Mouse (Mus musculus) lung, embryonic 14.5 days (tissue): ENCODE results near the gene Rpl28. TPM values are rescaled to one million over a fixed set of nuclear protein-coding genes. Genes with fewer than 3 reads are reported as not detected.
"Not testable (repeated sequence)": the region's sequence is repeated elsewhere in the genome, so short reads cannot be mapped to it uniquely, and the experiment has no call there.

Source experiments
- ATAC-seq: fragments of 200-750 bp; cut with Nextera tagmentation; 2 replicates; pipeline ENCODE4 v1.8.0; 2017; ENCODE audit warnings: mild to moderate bottlenecking, moderate TSS enrichment, moderate library complexity; ENCODE audit not compliant: insufficient read depth
- DNase-seq: peaks from one replicate; pipeline ENCODE4 v3.0.0-alpha.2; 2015
- H3K27ac ChIP-seq: fragments of 300-500 bp; sonication (generic); 2 replicates; pipeline ENCODE4 v1.5.1; 2014; ENCODE audit warnings: low read depth, mild to moderate bottlenecking, moderate library complexity
- H3K27me3 ChIP-seq: fragments of 300-500 bp; sonication (generic); 2 replicates; pipeline ENCODE4 v1.6.1; 2014; ENCODE audit warnings: low read length, control low read depth; ENCODE audit not compliant: insufficient read depth
- H3K36me3 ChIP-seq: fragments of 300-500 bp; sonication (generic); 2 replicates; pipeline ENCODE4 v1.6.1; 2014; ENCODE audit warnings: control low read depth; ENCODE audit not compliant: insufficient read depth
- H3K4me1 ChIP-seq: fragments of 300-500 bp; sonication (generic); 2 replicates; pipeline ENCODE4 v1.6.1; 2014; ENCODE audit warnings: antibody characterized with exemption, control low read depth; ENCODE audit not compliant: insufficient read depth
- H3K4me2 ChIP-seq: fragments of 300-500 bp; sonication (generic); 2 replicates; pipeline ENCODE4 v1.6.1; 2014; ENCODE audit warnings: mild to moderate bottlenecking
- H3K4me3 ChIP-seq: fragments of 300-500 bp; sonication (generic); 2 replicates; pipeline ENCODE4 v1.5.1; 2014; ENCODE audit warnings: low read depth, low read length
- H3K9ac ChIP-seq: fragments of 300-500 bp; sonication (generic); 2 replicates; pipeline ENCODE4 v1.6.1; 2014
- H3K9me3 ChIP-seq: fragments of 300-500 bp; sonication (generic); 2 replicates; pipeline ENCODE4 v1.6.1; 2016; ENCODE audit warnings: low read depth, low read length, control low read depth
- CTCF ChIP-seq: IDR thresholded peaks from 2 replicates; pipeline ENCODE4 v1.5.1; 2016; ENCODE audit warnings: antibody characterized with exemption, low read depth
- WGBS: fragments of 180-500 bp; shearing (Covaris S2); extraction: QIAGEN DNeasy Blood & Tissue Kit; methylation state at CpG from one replicate; pipeline ENCODE4 v1.1.7; 2014; 5-methylcytosine and 5-hydroxymethylcytosine counted together
- polyA plus RNA-seq: library from polyadenylated mRNA; unstranded; fragments of >200 nt; fragmentation: Nextera tagmentation; extraction: Ambion mirVana; gene quantifications from 2 replicates; pipeline ENCODE4 v1.2.1, GENCODE M21; 2014

Gene Rpl28
- polyA plus RNA-seq, 1 experiment from 2014 or later, result 294 TPM

DNA sequence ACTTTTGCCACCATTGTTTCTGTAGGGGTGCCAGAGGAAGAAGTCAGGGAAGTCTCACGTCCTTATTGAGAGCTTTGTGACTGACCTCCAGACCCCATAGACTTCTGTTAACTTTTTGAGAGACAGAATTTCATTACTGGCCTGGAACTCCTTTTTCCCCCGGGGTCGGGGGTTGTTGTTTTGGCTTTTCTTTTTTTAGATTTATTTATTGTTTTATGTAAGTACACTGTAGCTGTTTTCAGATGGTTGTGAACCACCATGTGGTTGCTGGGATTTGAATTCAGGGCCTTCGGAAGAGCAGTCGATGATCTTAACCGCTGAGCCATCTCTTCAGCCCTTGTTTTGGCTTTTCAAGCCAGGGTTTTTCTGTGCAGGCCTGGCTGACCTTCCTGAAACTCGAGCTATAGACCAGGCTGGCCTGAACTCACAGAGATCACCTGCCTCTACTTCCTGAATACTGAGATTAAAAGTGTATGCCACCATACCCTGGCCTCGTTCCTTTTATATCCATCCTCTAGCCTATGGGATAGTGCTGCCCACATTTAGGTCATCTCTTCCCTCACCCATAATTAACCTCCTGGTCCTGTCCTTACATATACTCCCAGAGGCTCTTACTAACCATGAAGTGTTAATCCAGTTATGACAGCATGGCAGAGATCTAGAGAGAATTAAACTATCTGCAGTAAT, 20.6 kb downstream of the Rpl28 start:
- DNase-seq (no peak), ATAC-seq (no peak)
- Histone ChIP-seq H3K27me3 (no peaks in the 10 kb centered on the region), H3K9ac (peak overlapping the region; percentile 61), H3K4me3 (peak overlapping the region; percentile 85), H3K36me3 (peaks cover 30% of the 10 kb centered on the region), H3K4me2 (peak overlapping the region; percentile 82), H3K4me1 (peaks cover 23% of the 10 kb centered on the region), H3K9me3 (no peaks in the 10 kb centered on the region), H3K27ac (peak overlapping the region; percentile 91)
- no peak for TF ChIP-seq CTCF
- WGBS, result 17% methylated on average over 8 of the region's 8 CpGs

DNA sequence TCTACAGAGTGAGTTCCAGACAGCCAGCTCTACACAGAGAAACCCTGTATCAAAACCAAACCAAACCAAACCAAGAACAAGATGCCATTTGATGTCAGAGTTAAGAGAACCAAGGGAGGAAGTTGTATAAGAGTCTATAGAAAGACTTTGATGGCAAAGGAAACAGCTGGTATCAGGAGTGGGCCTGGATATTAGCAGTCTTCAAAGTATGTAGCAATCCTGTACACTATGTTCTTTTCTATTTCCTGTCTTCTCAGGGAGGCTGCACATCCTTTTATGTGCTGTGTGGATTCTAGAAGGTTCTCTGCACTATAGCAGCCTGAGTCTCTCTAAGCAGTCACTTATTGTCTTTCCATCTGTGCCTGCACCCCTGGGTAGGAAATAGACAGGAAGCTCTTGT, 23.9 kb downstream of the Rpl28 start:
- TF ChIP-seq CTCF, result no peak
- H3K9me3 ChIP-seq, result no peaks in the 10 kb centered on the region
- H3K9ac ChIP-seq, result no peak overlapping the region
- no peak overlapping the region for H3K4me3 ChIP-seq
- no peak overlapping the region for H3K27ac ChIP-seq
- H3K4me2 ChIP-seq, result no peak overlapping the region
- ATAC-seq (no peak), DNase-seq (no peak)
- peaks cover 6% of the 10 kb centered on the region; the same call in 1 of the 2 replicates for H3K4me1 ChIP-seq
- H3K36me3 ChIP-seq, result no peaks in the 10 kb centered on the region
- H3K27me3 ChIP-seq, result no peaks in the 10 kb centered on the region

DNA sequence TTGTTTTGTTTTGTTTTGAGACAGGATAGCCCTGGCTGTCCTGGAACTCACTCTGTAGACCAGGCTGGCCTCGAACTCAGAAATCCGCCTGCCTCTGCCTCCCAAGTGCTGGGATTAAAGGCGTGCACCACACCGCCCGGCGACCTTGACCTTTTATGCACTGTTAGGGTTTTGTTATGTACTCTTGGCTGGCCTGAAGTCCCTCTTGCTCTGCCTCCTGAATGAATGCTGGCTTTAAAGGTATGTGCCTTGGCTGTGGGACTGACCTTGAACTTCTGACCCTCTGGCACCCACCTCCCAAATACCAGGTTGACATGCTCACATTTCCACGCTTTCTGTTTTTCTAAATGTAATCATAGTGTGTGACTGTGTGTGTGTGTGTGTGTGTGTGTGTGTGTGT, 28.3 kb downstream of the Rpl28 start:
- H3K36me3 ChIP-seq, H3K9me3 ChIP-seq, H3K27ac ChIP-seq, H3K4me2 ChIP-seq, H3K27me3 ChIP-seq, DNase-seq, H3K4me1 ChIP-seq, H3K4me3 ChIP-seq, ATAC-seq, H3K9ac ChIP-seq: not testable (repeated sequence)
- WGBS, result 90% methylated on average over 7 of the region's 7 CpGs

DNA sequence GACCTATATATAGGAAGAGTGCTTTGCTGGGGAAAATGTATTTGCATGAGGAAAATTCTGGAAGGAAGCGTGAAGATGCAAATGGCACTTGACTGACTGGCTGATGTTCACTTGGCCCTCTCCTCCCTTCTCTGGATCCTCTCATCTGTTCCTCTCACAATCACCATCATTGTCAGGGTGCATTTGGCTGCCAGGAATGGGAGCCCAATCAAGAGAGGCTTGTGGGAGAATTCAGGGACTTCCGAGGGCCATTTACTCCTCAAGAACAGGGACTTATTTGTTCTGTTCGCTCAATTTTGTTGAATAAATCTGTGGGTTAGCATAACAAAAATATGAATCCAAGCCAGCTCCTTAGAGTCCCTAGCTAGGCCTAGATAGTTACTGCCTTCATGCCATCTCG, 29.0 kb downstream of the Rpl28 start:
- H3K4me3 ChIP-seq, result no peak overlapping the region
- H3K9ac ChIP-seq, result no peak overlapping the region
- 65% methylated on average over 4 of the region's 4 CpGs for WGBS
- peak overlapping the region; percentile 67 for H3K27ac ChIP-seq
- no peaks in the 10 kb centered on the region for H3K9me3 ChIP-seq
- ATAC-seq (no peak), DNase-seq (no peak)
- H3K36me3 ChIP-seq, result no peaks in the 10 kb centered on the region
- TF ChIP-seq CTCF, result no peak
- no peak overlapping the region for H3K4me2 ChIP-seq
- H3K4me1 ChIP-seq, result no peaks in the 10 kb centered on the region
- H3K27me3 ChIP-seq, result no peaks in the 10 kb centered on the region

DNA sequence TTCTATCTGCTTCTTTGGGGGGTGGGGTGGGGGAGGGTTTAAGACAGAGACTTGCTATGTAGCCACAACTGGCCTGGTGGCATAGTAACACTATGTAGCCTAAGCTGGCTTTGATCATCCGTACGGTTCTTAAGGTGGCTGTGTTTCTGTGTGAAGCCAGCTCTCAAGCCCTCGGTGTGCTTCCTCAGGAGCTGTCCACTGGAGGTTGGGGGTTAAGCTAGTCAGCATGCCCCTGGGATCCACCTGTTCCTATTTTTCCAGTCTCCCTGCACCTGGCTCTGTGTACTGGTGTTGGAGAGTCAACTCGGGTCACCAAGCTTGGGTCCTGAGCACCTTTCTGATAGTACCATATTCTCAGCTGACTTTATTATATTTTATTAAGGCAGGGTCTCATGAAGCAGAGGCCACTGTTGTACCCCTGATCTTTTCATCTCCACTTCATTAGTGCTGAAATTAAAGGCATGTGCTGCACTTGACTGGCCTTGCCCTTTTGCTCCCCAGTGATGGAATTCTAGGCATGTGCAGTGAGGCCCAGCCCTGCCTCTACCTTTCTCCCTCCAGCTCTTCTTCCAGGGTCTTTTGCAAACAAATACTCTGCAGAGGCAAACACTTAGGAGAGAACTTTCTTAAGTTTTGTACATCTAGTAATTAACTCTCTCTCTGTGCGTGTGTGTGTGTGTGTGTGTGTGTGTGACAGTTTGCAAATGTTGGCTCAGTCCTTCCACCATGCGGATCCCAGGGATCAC, 29.7 kb downstream of the Rpl28 start:
- Histone ChIP-seq H3K27ac (peak overlapping the region; percentile 67), H3K36me3 (no peaks in the 10 kb centered on the region), H3K27me3 (no peaks in the 10 kb centered on the region), H3K9ac (no peak overlapping the region), H3K4me1 (no peaks in the 10 kb centered on the region), H3K9me3 (no peaks in the 10 kb centered on the region), H3K4me3 (no peak overlapping the region), H3K4me2 (no peak overlapping the region)
- ATAC-seq (peak; percentile 38; the same call in 1 of the 2 replicates), DNase-seq (no peak)
- 38% methylated on average over 6 of the region's 6 CpGs for WGBS
- no peak for TF ChIP-seq CTCF

DNA sequence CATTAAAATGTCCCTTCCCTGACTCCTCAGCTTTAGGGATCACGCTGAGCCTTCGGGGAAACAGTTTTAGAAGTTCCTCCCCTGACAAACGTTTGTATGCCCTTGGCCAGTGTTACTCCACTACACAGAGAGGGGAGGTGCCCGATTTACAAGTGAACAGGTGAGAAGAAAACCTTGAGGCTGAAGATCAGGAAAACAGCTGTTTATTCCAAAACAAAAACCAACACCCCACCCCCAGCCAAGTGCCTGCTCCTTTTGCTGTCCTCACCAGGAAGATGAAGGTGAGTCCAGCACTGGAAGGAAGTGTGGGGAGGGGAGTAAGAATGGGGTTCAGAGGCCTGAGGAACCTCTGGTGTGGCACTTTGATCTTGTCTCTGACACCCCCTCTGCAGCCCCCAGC, 32.7 kb downstream of the Rpl28 start:
- 0 out of 2 replicates have a peak, but pooled peaks cover 4% of the 10 kb centered on the region for H3K27me3 ChIP-seq
- H3K4me1 ChIP-seq, result no peaks in the 10 kb centered on the region
- no peak for TF ChIP-seq CTCF
- no peak overlapping the region for H3K4me2 ChIP-seq
- no peak for DNase-seq
- no peaks in the 10 kb centered on the region for H3K9me3 ChIP-seq
- WGBS, result 38% methylated on average over 4 of the region's 4 CpGs
- no peaks in the 10 kb centered on the region for H3K36me3 ChIP-seq
- no peak overlapping the region for H3K27ac ChIP-seq
- no peak overlapping the region for H3K9ac ChIP-seq
- no peak overlapping the region for H3K4me3 ChIP-seq
- ATAC-seq, result no peak

DNA sequence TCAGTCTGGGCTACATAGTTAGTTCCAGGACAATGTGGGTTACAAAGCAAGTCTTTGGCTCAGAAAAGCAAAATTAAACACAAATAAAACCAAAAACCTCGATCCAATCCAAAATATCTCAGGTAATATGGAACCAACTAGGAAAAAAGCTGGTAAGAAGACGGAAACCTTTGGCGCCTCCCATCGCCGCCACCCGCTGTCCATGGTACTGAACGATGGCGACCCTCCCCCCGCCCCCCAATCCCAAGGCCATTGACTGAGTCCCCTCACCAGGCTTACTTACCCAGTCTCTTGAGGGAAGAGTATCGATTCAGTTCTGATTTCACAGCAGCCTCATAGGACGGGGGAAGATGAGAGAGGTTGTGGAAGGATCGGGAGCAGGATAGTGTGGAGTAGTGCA, 37.8 kb downstream of the Rpl28 start:
- ATAC-seq (no peak), DNase-seq (peak; percentile 33)
- no peak for TF ChIP-seq CTCF
- H3K27me3 ChIP-seq, result peaks cover 9% of the 10 kb centered on the region
- no peak overlapping the region for H3K9ac ChIP-seq
- H3K4me1 ChIP-seq, result no peaks in the 10 kb centered on the region
- WGBS, result 10% methylated on average over 12 of the region's 12 CpGs
- no peaks in the 10 kb centered on the region for H3K9me3 ChIP-seq
- no peak overlapping the region for H3K4me2 ChIP-seq
- no peak overlapping the region for H3K27ac ChIP-seq
- H3K4me3 ChIP-seq, result no peak overlapping the region
- H3K36me3 ChIP-seq, result no peaks in the 10 kb centered on the region
